Mouse (Mus musculus) megakaryocyte progenitor cell, adult 5-6 weeks (primary cell): ENCODE results near the gene Agk. TPM values are rescaled to one million over a fixed set of nuclear protein-coding genes. Genes with fewer than 3 reads are reported as not detected.

Experiments used
- ATAC-seq: replicated peaks from 2 replicates; pipeline ENCODE4 v1.8.0; 2016; ENCODE audit warnings: mild to moderate bottlenecking, moderate TSS enrichment, inconsistent platforms; ENCODE audit not compliant: poor library complexity
- total RNA-seq, 2 experiments: library from RNA; stranded (forward) in 1 of 2; stranded (reverse) in 1 of 2; fragments of 157-497, 149-512 nt in 1 of 2; fragments of 200-1000 nt in 1 of 2; gene quantifications; 2 replicates each; pipeline versions ENCODE4 v1.2.3 to v1.2.4; 2015 to 2017

The Agk gene
- total RNA-seq (2015) (24.7 and 29.7 TPM in 2 replicates), total RNA-seq (2017) (30.0 and 45.8 TPM in 2 replicates)

GRCm38 (mm10) chr6:40324897-40325841, at the start of gene Agk:
Gene Agk (plus strand): TSS chr6:40325172.
- ATAC-seq: peak; percentile 99

GRCm38 (mm10) chr6:40300707-40301106, 24.3 kb upstream of the Agk start:
- ATAC-seq: 0 out of 2 replicates have a peak, but pooled peaks have one; percentile 3

- no peak for ATAC-seq
Measured at GRCm38 (mm10) chr6:40303379-40303778, 21.6 kb upstream of the Agk start.

GRCm38 (mm10) chr6:40304972-40305371, 20.0 kb upstream of the Agk start:
- ATAC-seq: no peak

- no peak for ATAC-seq
Measured at GRCm38 (mm10) chr6:40326341-40326740, 1.4 kb downstream of the Agk start.

- no peak for ATAC-seq
Measured at GRCm38 (mm10) chr6:40333497-40333896, 8.5 kb downstream of the Agk start.

- no peak for ATAC-seq
Measured at GRCm38 (mm10) chr6:40336735-40337731, 12.1 kb downstream of the Agk start.

GRCm38 (mm10) chr6:40346959-40347771, 22.2 kb downstream of the Agk start:
- ATAC-seq: peak; percentile 63

- no peak for ATAC-seq
Measured at GRCm38 (mm10) chr6:40347772-40348111, 22.8 kb downstream of the Agk start.

- ATAC-seq: no peak
Measured at GRCm38 (mm10) chr6:40350041-40350440, 25.1 kb downstream of the Agk start.

- ATAC-seq: no peak
Measured at GRCm38 (mm10) chr6:40350856-40351255, 25.9 kb downstream of the Agk start.

- peak; percentile 58; the same call in 1 of the 2 replicates for ATAC-seq
Measured at GRCm38 (mm10) chr6:40353360-40353759, 28.4 kb downstream of the Agk start.

GRCm38 (mm10) chr6:40371031-40371430, 46.1 kb downstream of the Agk start:
- ATAC-seq: no peak

- no peak for ATAC-seq
Measured at GRCm38 (mm10) chr6:40380181-40380580, 55.2 kb downstream of the Agk start.

- no peak for ATAC-seq
Measured at GRCm38 (mm10) chr6:40381908-40382307, 56.9 kb downstream of the Agk start.

- no peak for ATAC-seq
Measured at GRCm38 (mm10) chr6:40385682-40386081, 60.7 kb downstream of the Agk start.

- peak; percentile 66 for ATAC-seq
Measured at GRCm38 (mm10) chr6:40388660-40389059, 63.7 kb downstream of the Agk start.

- ATAC-seq: no peak
Measured at GRCm38 (mm10) chr6:40390975-40391374, 66.0 kb downstream of the Agk start.

GRCm38 (mm10) chr6:40393213-40393612, 68.2 kb downstream of the Agk start:
- peak; percentile 92 for ATAC-seq

GRCm38 (mm10) chr6:40402031-40402430, 77.1 kb downstream of the Agk start:
- no peak for ATAC-seq
